Mouse (Mus musculus): ENCODE measurements around the gene Pex14.
"Not testable (repeated sequence)": the region's sequence is repeated elsewhere in the genome, so short reads cannot be mapped to it uniquely, and the experiment has no call there.

The Pex14 gene

GRCm38 (mm10) chr4:149099369-149100017, at the start of gene Pex14:
Pex14 (minus strand) TSS chr4:149099876.
- peak; percentile 84 for DNase-seq (ENCODE audit: low spot score)

- no peak for DNase-seq (ENCODE audit: low spot score)
Measured at GRCm38 (mm10) chr4:149149196-149149595, 49.5 kb upstream of the Pex14 start.

GRCm38 (mm10) chr4:149148084-149148483, 48.4 kb upstream of the Pex14 start:
- DNase-seq (ENCODE audit: low spot score): no peak

GRCm38 (mm10) chr4:149147528-149147927, 47.9 kb upstream of the Pex14 start:
- no peak for DNase-seq (ENCODE audit: low spot score)

- DNase-seq (ENCODE audit: low spot score): no peak
Measured at GRCm38 (mm10) chr4:149145151-149145550, 45.5 kb upstream of the Pex14 start.

GRCm38 (mm10) chr4:149144459-149144858, 44.8 kb upstream of the Pex14 start:
- DNase-seq (ENCODE audit: low spot score): peak; percentile 70

GRCm38 (mm10) chr4:149143594-149143993, 43.9 kb upstream of the Pex14 start:
- DNase-seq (ENCODE audit: low spot score): no peak

GRCm38 (mm10) chr4:149138515-149138914, 38.8 kb upstream of the Pex14 start:
- no peak for DNase-seq (ENCODE audit: low spot score)

GRCm38 (mm10) chr4:149136982-149137770, 37.5 kb upstream of the Pex14 start, which contains the start of gene Cenps:
Cenps (minus strand) TSS chr4:149137629.
- DNase-seq (ENCODE audit: low spot score): peak; percentile 84

- no peak for DNase-seq (ENCODE audit: low spot score)
Measured at GRCm38 (mm10) chr4:149136116-149136850, 36.6 kb upstream of the Pex14 start.

GRCm38 (mm10) chr4:149133395-149133794, 33.7 kb upstream of the Pex14 start:
- DNase-seq (ENCODE audit: low spot score): no peak

GRCm38 (mm10) chr4:149131789-149132565, 32.3 kb upstream of the Pex14 start:
- no peak for DNase-seq (ENCODE audit: low spot score)

GRCm38 (mm10) chr4:149131021-149131752, 31.5 kb upstream of the Pex14 start:
- no peak for DNase-seq (ENCODE audit: low spot score)

- no peak for DNase-seq (ENCODE audit: low spot score)
Measured at GRCm38 (mm10) chr4:149128467-149128866, 28.8 kb upstream of the Pex14 start.

- DNase-seq (ENCODE audit: low spot score): no peak
Measured at GRCm38 (mm10) chr4:149126663-149127062, 27.0 kb upstream of the Pex14 start, which contains the start of gene Cort. Cort (minus strand) TSS chr4:149126763.

GRCm38 (mm10) chr4:149126115-149126509, 26.4 kb upstream of the Pex14 start:
- no peak for DNase-seq (ENCODE audit: low spot score)

- DNase-seq (ENCODE audit: low spot score): no peak
Measured at GRCm38 (mm10) chr4:149125341-149126114, 25.9 kb upstream of the Pex14 start.

- DNase-seq (ENCODE audit: low spot score): no peak
Measured at GRCm38 (mm10) chr4:149123432-149123831, 23.8 kb upstream of the Pex14 start.

GRCm38 (mm10) chr4:149119978-149120562, 20.4 kb upstream of the Pex14 start:
- not testable (repeated sequence) for DNase-seq (ENCODE audit: low spot score)
